Comparison of ENCODE assay signal across 10 mouse cellular contexts in genomic region chr12:81108600-81109011, GRCm38 (mm10).
A peak's percentile ranks its signal among the peaks of the same experiment; 100 is the strongest.
DNase-seq lines count a peak whose midpoint lies in the region; ATAC-seq lines count a peak whose summit lies in the region.
"Had no signal": no experiment of that assay in that cellular context is flagged by ENCODE, and none has a peak within 500 bp of the region (broad histone marks: within the 10 kb centered on the region; RNA-seq: fewer than 3 reads in every experiment).

No protein-coding gene starts in this region.

- no peaks in the 10 kb centered on the region for H3K36me3 ChIP-seq in neural tube, embryonic 15.5 days
- H3K36me3 ChIP-seq in limb, embryonic 11.5 days (ENCODE audit: control insufficient read depth, insufficient read depth, low read length) = no peaks in the 10 kb centered on the region
- H3K36me3 ChIP-seq: limb, embryonic 13.5 days had no signal

- no peaks in the 10 kb centered on the region for H3K27me3 ChIP-seq in neural tube, embryonic 15.5 days (replicated peaks)
- no peaks in the 10 kb centered on the region for H3K27me3 ChIP-seq in limb, embryonic 11.5 days (ENCODE audit: control insufficient read depth, insufficient read depth, low read length)
- H3K27me3 ChIP-seq: limb, embryonic 13.5 days had no signal

- H3K27ac ChIP-seq in neural tube, embryonic 15.5 days (replicated peaks) = no peak overlapping the region
- no peak overlapping the region; the same call in 1 of the 2 replicates for H3K27ac ChIP-seq in limb, embryonic 11.5 days (replicated peaks; ENCODE audit: low read depth, low read length)
- H3K27ac ChIP-seq: limb, embryonic 13.5 days had no signal

- H3K4me3 ChIP-seq in neural tube, embryonic 15.5 days (replicated peaks) = no peak overlapping the region
- H3K4me3 ChIP-seq in limb, embryonic 11.5 days (ENCODE audit: low read depth, low read length) = no peak overlapping the region
- H3K4me3 ChIP-seq: limb, embryonic 13.5 days had no signal

- H3K4me1 ChIP-seq in neural tube, embryonic 15.5 days = peaks cover 9% of the 10 kb centered on the region
- H3K4me1 ChIP-seq in limb, embryonic 11.5 days (ENCODE audit: control insufficient read depth, insufficient read depth, low read length) = peaks cover 5% of the 10 kb centered on the region

- ATAC-seq in neural tube, embryonic 15.5 days (ENCODE audit: low FRiP score) = no peak
- peak; percentile 39; the same call in 1 of the 2 replicates for ATAC-seq in limb, embryonic 11.5 days (ENCODE audit: insufficient number of reproducible peaks, low FRiP score, low TSS enrichment, low read depth)
- no peak for ATAC-seq in erythroid progenitor cell, adult 5-6 weeks (replicated peaks; ENCODE audit: low FRiP score, poor library complexity, severe bottlenecking)
- ATAC-seq: forebrain, embryonic 14.5 days had no signal

- WGBS in neural tube, embryonic 15.5 days = 31% methylated on average over 7 of the region's 7 CpGs
- WGBS in limb, embryonic 11.5 days = 13% methylated on average over 7 of the region's 7 CpGs

- H3K4me2 ChIP-seq in neural tube, embryonic 15.5 days = no peak overlapping the region
- no peak overlapping the region for H3K4me2 ChIP-seq in limb, embryonic 11.5 days (ENCODE audit: low read depth, severe bottlenecking)
- H3K4me2 ChIP-seq: limb, embryonic 13.5 days had no signal

- no peak overlapping the region for H3K9ac ChIP-seq in neural tube, embryonic 15.5 days (replicated peaks)
- no peak overlapping the region for H3K9ac ChIP-seq in limb, embryonic 11.5 days (ENCODE audit: low read length)
- H3K9ac ChIP-seq: limb, embryonic 13.5 days had no signal

- H3K9me3 ChIP-seq in neural tube, embryonic 15.5 days (replicated peaks) = no peaks in the 10 kb centered on the region
- no peaks in the 10 kb centered on the region for H3K9me3 ChIP-seq in limb, embryonic 11.5 days (ENCODE audit: control insufficient read depth, low read length)
- H3K9me3 ChIP-seq: limb, embryonic 13.5 days had no signal

- peak; percentile 53 for DNase-seq in neural tube, embryonic 10.5 days (ENCODE audit: extremely low spot score, low spot score)
- peak; percentile 63 for DNase-seq in limb, embryonic 11.5 days (ENCODE audit: low spot score)
- peak; percentile 53 for DNase-seq in lung, postnatal 25 days (ENCODE audit: low spot score)
- DNase-seq in yolk sac, embryonic 10.5 days (ENCODE audit: low spot score) = peak; percentile 82
- DNase-seq in spleen, postnatal 10 days (ENCODE audit: low spot score in 2 of 2) = no peak
- DNase-seq: cerebellum, adult 18-20 months had no signal

Comparison
In these comparisons a context has a peak if more than half of its experiments do, and no peak if none do; other contexts are left out.
1. DNase-seq: peak in neural tube, embryonic 10.5 days (single experiment), limb, embryonic 11.5 days (single experiment), lung, postnatal 25 days (single experiment) and yolk sac, embryonic 10.5 days (single experiment); none in spleen, postnatal 10 days (0 of 2).